Mouse (Mus musculus) heart, embryonic 14.5 days (tissue): ENCODE measurements around the gene Pitpnb. TPM values are rescaled to one million over a fixed set of nuclear protein-coding genes. Genes with fewer than 3 reads are reported as not detected.

ENCODE experiments used
- ATAC-seq: fragments of 200-750 bp; cut with Nextera tagmentation; 2 replicates; pipeline ENCODE4 v1.8.0; 2017; ENCODE audit warnings: low read depth, moderate TSS enrichment; ENCODE audit not compliant: insufficient number of reproducible peaks, insufficient read depth, low FRiP score
- H3K27ac ChIP-seq, 2 experiments: fragments of 200-500 bp in 1 of 2; fragments of 300-500 bp in 1 of 2; sonication (generic) in 1 of 2; replicated peaks in 1 of 2; 2 replicates each; pipeline ENCODE4 v1.5.1; 2012 to 2014; ENCODE audit warnings: low read depth in 2 of 2, low read length in 2 of 2, control low read depth in 1 of 2, mild to moderate bottlenecking in 1 of 2, mixed read lengths in 1 of 2; ENCODE audit not compliant: control insufficient read depth in 1 of 2, insufficient read depth in 1 of 2
- H3K27me3 ChIP-seq: fragments of 300-500 bp; sonication (generic); 2 replicates; pipeline ENCODE4 v1.6.1; 2014; ENCODE audit warnings: mild to moderate bottlenecking, low read length, control low read depth; ENCODE audit not compliant: control insufficient read depth, insufficient read depth
- H3K36me3 ChIP-seq: fragments of 300-500 bp; sonication (generic); 2 replicates; pipeline ENCODE4 v1.6.1; 2014; ENCODE audit warnings: mild to moderate bottlenecking, control low read depth, low read length, mixed read lengths; ENCODE audit not compliant: control insufficient read depth, insufficient read depth
- H3K4me1 ChIP-seq, 2 experiments: fragments of 200-500 bp in 1 of 2; fragments of 300-500 bp in 1 of 2; sonication (generic) in 1 of 2; 2 replicates each; pipeline ENCODE4 v1.6.1; 2012 to 2014; ENCODE audit warnings: low read length in 2 of 2, control low read depth in 1 of 2, mixed read lengths in 1 of 2; ENCODE audit not compliant: control insufficient read depth in 2 of 2, insufficient read depth in 2 of 2
- H3K4me2 ChIP-seq: fragments of 300-500 bp; sonication (generic); 2 replicates; pipeline ENCODE4 v1.6.1; 2014; ENCODE audit warnings: mild to moderate bottlenecking, low read length
- H3K4me3 ChIP-seq, 2 experiments: fragments of 200-500 bp in 1 of 2; fragments of 300-500 bp in 1 of 2; sonication (generic) in 1 of 2; 2 replicates each; pipeline ENCODE4 v1.5.1; 2012 to 2014; ENCODE audit warnings: low read length in 2 of 2, mild to moderate bottlenecking in 2 of 2, control low read depth in 1 of 2, low read depth in 1 of 2, moderate library complexity in 1 of 2; ENCODE audit not compliant: control insufficient read depth in 1 of 2, insufficient read depth in 1 of 2
- H3K9ac ChIP-seq: fragments of 300-500 bp; sonication (generic); 2 replicates; pipeline ENCODE4 v1.6.1; 2014; ENCODE audit warnings: mild to moderate bottlenecking, low read length
- H3K9me3 ChIP-seq: fragments of 300-500 bp; sonication (generic); 2 replicates; pipeline ENCODE4 v1.6.1; 2016; ENCODE audit warnings: low read length, control low read depth; ENCODE audit not compliant: control insufficient read depth
- WGBS: fragments of 180-500 bp; shearing (Covaris S2); extraction: QIAGEN DNeasy Blood & Tissue Kit; methylation state at CpG from one replicate; pipeline ENCODE4 v1.1.7; 2014; 5-methylcytosine and 5-hydroxymethylcytosine counted together
- polyA plus RNA-seq: library from polyadenylated mRNA; unstranded; fragments of >200 nt; fragmentation: Nextera tagmentation; extraction: Ambion mirVana; gene quantifications from 2 replicates; pipeline ENCODE4 v1.2.1, GENCODE M21; 2014

The Pitpnb gene
- polyA plus RNA-seq, 1 experiment from 2014 or later, result 79.2 TPM

DNA sequence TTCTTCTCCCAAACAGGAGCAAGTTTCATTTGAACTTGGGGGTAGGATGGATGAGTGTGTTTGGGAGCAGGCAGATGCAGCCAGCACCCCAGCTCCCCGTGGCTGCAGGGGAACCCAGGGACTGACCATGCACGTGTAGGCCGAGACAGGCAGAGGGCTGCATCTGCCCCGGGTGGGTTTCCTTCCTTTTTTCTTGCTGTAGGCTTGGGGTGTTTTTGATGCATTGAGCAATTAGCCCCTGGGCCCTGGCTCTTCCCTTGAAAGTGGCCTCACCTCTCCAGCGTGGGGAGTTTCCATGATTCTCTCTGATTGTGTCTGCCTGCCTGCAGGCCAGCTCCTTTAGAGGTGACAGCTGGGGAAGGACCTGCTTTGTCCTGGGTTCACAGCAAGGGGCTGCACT is 102.3 kb downstream of the Pitpnb start:
- Histone ChIP-seq H3K4me1 (peaks cover 58 to 76% of the 10 kb centered on the region in 2 experiments), H3K4me3 (no peak overlapping the region), H3K27me3 (no peaks in the 10 kb centered on the region), H3K9ac (peak overlapping the region; percentile 7; the same call in 1 of the 2 replicates), H3K9me3 (no peaks in the 10 kb centered on the region), H3K27ac (no peak overlapping the region), H3K36me3 (no peaks in the 10 kb centered on the region), H3K4me2 (no peak overlapping the region)
- no peak for ATAC-seq
- 74% methylated on average over 5 of the region's 5 CpGs for WGBS

DNA sequence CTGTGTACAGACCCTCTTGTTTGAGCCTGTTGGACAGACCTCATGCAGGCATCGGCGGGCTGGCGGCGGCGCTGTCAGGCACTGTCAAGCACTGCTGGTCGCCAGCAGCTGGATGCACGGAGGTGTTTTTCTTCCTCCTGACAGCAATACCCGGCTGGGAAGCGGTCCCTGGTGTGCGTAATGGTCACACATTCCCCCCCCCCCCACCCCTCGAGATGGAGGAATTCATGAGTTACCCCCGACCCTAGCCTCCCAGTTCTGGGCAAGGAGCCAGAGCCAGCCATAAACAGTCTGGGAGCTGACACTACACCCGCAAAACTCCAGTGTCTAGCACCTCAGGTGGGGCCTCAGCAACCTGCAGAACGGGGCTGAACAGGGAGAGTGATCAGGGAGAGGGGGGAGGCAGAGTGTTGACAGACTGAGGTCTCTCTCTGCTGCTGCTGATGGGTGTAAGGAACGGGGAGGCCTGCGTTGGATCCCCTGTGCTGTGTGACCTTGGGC is 103.8 kb downstream of the Pitpnb start:
- Histone ChIP-seq H3K9ac (peak overlapping the region; percentile 41), H3K4me2 (peak overlapping the region; percentile 55), H3K36me3 (0 out of 2 replicates have a peak, but pooled peaks cover 4% of the 10 kb centered on the region), H3K4me1 (peaks cover 56 to 71% of the 10 kb centered on the region in 2 experiments), H3K27me3 (no peaks in the 10 kb centered on the region), H3K27ac (peak overlapping the region; percentile 57 to 62), H3K9me3 (no peaks in the 10 kb centered on the region), H3K4me3 (no peak overlapping the region)
- 16% methylated on average over 16 of the region's 16 CpGs for WGBS
- peak; percentile 55 for ATAC-seq

DNA sequence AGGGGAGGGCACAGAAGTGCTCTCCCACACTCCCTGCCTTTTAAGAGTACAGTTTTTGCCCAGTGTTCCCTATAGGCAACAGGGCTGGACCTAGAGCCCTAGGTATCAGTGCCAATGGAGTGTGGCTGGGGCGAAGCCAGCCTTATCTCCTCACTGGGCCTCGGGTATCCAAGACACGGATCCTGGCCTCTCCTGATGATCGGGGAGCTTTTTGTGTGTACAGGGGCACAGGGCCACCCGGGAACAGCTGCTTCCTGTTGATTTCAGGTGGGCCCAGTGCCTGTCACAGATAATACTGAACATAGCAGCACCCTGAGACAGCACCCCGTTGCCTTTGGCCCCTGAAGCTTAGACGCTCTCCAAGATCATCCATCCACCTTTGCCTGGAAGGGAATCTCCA is 105.7 kb downstream of the Pitpnb start:
- Histone ChIP-seq H3K27me3 (no peaks in the 10 kb centered on the region), H3K9me3 (no peaks in the 10 kb centered on the region), H3K36me3 (0 out of 2 replicates have a peak, but pooled peaks cover 4% of the 10 kb centered on the region), H3K4me3 (no peak overlapping the region), H3K9ac (peak overlapping the region; percentile 17; the same call in 1 of the 2 replicates), H3K27ac (no peak overlapping the region), H3K4me1 (peaks cover 41 to 53% of the 10 kb centered on the region in 2 experiments), H3K4me2 (no peak overlapping the region)
- 49% methylated on average over 7 of the region's 7 CpGs for WGBS
- no peak for ATAC-seq

DNA sequence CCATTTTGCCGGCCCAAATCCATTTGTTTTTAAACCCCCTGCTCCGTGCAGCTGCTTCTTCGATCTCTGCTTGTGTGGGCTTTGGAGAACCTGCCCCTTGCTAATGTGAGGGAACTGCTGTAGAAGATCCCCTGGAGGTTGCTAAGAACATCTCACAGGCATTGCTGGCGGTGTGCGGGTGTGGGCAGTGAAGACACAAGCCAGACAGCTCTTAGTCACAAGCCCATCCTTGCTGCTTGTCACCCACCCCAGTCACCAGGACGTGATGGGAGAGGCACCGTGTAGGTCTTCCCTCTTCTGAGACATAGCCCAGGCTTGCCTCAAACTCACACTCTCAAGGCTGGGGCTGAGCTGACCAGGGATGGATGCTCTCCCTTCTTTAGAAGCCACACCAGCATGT is 106.6 kb downstream of the Pitpnb start:
- no peak overlapping the region for H3K4me2 ChIP-seq
- 74% methylated on average over 7 of the region's 7 CpGs for WGBS
- H3K36me3 ChIP-seq, result 0 out of 2 replicates have a peak, but pooled peaks cover 4% of the 10 kb centered on the region
- H3K27ac ChIP-seq, result no peak overlapping the region
- no peak overlapping the region for H3K9ac ChIP-seq
- no peak overlapping the region for H3K4me3 ChIP-seq
- no peak for ATAC-seq
- peaks cover 37 to 48% of the 10 kb centered on the region in 2 experiments for H3K4me1 ChIP-seq
- no peaks in the 10 kb centered on the region for H3K9me3 ChIP-seq
- H3K27me3 ChIP-seq, result no peaks in the 10 kb centered on the region

Other genes with a start within 250 kb of the Pitpnb start
- gene Mn1, start 86.6 kb downstream of the Pitpnb start, polyA plus RNA-seq, result 5.6 and 6.9 TPM in 2 replicates